Mouse (Mus musculus) frontal cortex, adult (tissue): ENCODE measurements around the gene Josd1.
A peak's percentile ranks its signal among the peaks of the same experiment; 100 is the strongest.

Source experiments
- ATAC-seq: cut with Nextera tagmentation; 2 replicates; pipeline ENCODE4 v1.9.2; 2017; ENCODE audit warnings: mild to moderate bottlenecking, moderate library complexity, mixed read lengths; ENCODE audit not compliant: low TSS enrichment

Josd1 gene

GRCm38 (mm10) chr15:79658531-79659375 is 29.0 kb downstream of the Josd1 start, which contains the start of the genes Fam227a and Cby1:
Fam227a (minus strand) TSS chr15:79658956.
Cby1 (plus strand) TSS chr15:79659199.
- ATAC-seq: peak; percentile 75

GRCm38 (mm10) chr15:79657837-79658530 is 29.7 kb downstream of the Josd1 start:
- ATAC-seq: peak; percentile 35; the same call in 1 of the 2 replicates

- ATAC-seq: peak; percentile 58
These were observed 31.3 kb downstream of the Josd1 start for GRCm38 (mm10) chr15:79656451-79656850.

- ATAC-seq: no peak
These were observed 36.2 kb downstream of the Josd1 start for GRCm38 (mm10) chr15:79651481-79651880.

GRCm38 (mm10) chr15:79650569-79650968 is 37.1 kb downstream of the Josd1 start:
- no peak; the same call in 1 of the 2 replicates for ATAC-seq

GRCm38 (mm10) chr15:79648130-79648529 is 39.6 kb downstream of the Josd1 start:
- no peak for ATAC-seq

GRCm38 (mm10) chr15:79645483-79645882 is 42.2 kb downstream of the Josd1 start:
- no peak for ATAC-seq

GRCm38 (mm10) chr15:79641135-79641817 is 46.4 kb downstream of the Josd1 start:
- ATAC-seq: peak; percentile 72; the same call in 1 of the 2 replicates

GRCm38 (mm10) chr15:79630471-79630870 is 57.2 kb downstream of the Josd1 start:
- ATAC-seq: no peak
